Mouse (Mus musculus): Measurements from ENCODE around the gene Map3k13.
"Not testable (repeated sequence)": the region's sequence is repeated elsewhere in the genome, so short reads cannot be mapped to it uniquely, and the experiment has no call there.

Map3k13 gene

GRCm38 (mm10) chr16:21793875-21794696, at the start of gene Map3k13:
Map3k13 (plus strand) TSS chr16:21794346.
- peak; percentile 95 to 96 for DNase-seq (ENCODE audit: low spot score in 2 of 2)

DNA sequence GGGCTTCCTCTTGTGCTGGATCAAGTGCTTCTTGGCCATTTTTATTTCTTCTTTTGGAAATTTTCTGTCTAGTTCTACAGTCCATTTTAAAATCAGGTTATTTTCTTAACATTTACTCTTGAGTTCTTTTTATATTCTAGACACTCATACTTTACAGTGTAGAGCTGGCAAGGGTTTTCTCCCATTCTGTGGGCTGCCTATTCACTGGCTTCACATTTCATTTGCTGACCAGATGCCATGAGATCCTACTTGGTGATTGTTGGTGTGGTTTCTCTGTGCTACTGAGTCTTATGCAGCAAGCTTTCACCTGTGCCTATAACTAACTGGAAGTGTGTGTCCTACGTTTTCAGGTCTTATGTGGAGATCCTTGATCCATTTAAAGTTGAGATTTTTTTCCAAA, 35.7 kb upstream of the Map3k13 start:
- DNase-seq (ENCODE audit: low spot score in 2 of 2): peak in 1 of 2 experiments; percentile 22

DNA sequence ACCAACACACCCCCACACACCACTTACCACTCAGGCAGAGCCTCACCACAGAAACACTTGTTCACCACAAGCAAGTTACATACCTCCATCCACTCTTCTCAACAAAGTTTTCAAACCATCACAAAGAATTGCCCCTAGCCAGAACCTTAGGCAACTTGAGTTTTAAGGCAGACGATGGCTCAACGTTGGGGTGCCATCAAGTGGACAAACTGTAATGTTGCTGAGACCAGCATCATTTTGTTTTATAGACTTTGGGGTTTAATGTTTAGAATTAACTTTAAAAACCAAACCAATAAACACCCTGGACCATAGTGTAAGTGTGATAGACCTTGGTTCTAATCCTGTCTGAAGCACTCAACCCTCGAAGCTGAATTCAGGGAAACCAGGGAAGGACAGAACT, 25.9 kb upstream of the Map3k13 start:
- no peak for DNase-seq (ENCODE audit: low spot score in 2 of 2)

DNA sequence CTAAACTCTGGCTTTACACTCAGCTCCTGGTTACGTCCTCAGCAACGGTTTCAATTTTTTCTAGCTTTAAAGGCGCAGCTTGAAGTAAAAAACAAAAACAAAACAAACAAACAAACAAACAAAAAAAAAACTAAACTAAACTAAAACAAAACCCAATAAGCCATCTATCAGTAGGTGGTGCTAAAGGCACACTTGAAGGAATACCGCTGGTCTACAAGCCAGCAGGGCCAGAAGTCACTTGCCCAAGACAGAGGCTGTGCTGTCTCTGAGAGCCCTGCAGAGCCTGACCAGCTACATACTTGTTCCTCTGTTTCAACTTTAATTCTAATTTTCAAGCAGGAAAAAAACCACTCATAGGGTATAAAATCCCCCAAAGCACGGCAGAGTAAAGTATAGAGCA, 24.5 kb upstream of the Map3k13 start:
- no peak for DNase-seq (ENCODE audit: low spot score in 2 of 2)

- DNase-seq (ENCODE audit: low spot score in 2 of 2): no peak
Measured at GRCm38 (mm10) chr16:21774725-21775124, 19.4 kb upstream of the Map3k13 start.

DNA sequence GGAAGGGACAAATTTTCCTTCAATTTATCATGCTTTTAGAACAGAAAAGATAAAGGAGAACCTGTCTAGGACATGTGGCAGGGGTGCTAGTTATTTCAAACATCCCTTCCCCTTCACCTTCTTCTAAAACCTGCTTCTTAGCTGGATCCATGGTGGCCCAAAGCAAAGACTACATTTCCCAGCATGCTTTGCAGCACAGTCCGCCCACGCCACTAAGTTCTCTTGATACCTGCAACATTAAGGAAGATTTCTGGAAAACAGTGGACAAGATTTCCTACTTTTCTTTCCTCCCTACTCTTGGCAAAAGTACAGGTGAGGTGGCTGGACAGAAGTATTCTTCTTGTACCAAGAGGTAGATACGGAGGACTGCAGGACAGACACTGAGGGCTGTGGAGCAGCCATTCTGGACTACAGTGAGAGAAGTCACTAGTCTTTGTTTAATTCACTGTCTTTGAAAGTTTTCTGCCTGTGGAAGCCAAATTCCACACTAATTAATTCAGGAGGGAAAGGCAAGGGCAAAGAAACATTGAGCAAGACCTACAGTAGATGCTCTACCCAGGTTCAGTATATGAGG, 15.8 kb upstream of the Map3k13 start:
- peak in 1 of 2 experiments; percentile 19 for DNase-seq (ENCODE audit: low spot score in 2 of 2)

DNA sequence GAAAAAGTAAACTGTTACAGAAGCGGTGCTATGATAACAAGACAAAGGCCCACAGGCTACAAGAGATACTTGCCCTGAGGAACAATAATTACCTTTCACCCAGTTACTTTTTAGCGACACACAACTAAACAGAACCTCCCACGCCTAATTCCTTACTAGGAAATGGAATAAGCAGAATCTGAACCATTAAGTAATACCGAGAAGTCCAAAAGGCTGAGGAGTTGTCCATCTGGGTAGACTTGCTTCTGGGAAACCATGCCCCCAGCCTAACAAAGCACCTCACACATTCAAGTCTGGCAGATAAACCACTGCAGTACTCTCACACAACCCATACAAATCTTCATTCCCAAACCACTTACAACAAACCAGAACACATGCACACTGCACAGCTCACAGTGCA, 15.0 kb upstream of the Map3k13 start:
- no peak for DNase-seq (ENCODE audit: low spot score in 2 of 2)

GRCm38 (mm10) chr16:21781277-21781676, 12.9 kb upstream of the Map3k13 start:
- DNase-seq (ENCODE audit: low spot score in 2 of 2): no peak

DNA sequence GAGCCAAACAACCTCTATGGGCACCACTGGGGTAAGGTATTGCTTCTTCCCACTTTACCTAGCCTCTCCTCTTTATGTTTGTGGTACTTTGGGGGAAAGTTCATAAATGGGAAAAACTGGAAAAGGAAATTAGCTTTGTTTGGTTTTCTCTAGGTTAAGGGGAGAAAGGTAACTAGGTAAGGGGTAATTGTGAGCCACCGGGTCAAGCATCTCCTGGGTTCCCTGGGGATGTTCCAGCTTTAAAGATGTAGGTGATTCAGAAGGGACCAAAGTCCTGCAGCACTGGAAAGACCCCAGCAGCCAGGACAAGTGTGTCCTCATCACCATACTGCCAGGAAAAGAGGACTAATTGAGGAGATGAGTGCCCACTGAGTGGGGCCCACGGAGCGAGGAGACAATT, 12.3 kb upstream of the Map3k13 start:
- no peak for DNase-seq (ENCODE audit: low spot score in 2 of 2)

DNA sequence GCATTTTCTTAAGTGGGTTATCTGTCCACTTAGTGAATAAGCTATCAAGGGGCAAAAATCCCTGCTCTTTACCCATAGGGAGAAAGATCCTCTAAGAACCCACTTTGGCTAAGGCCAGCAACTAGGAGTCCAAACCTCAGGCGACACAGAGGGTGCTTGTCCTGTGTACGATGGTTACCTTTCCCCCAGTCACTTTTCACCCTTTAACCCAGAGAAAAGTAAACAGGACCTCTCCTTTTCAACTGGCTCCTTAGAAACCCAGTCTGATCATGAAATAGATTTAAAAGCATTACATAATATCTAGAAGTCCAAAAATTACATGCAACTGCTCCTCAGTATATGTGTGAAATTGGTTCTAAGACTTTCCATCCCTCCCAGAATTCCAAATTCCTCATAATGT, 11.3 kb upstream of the Map3k13 start:
- no peak for DNase-seq (ENCODE audit: low spot score in 2 of 2)

DNA sequence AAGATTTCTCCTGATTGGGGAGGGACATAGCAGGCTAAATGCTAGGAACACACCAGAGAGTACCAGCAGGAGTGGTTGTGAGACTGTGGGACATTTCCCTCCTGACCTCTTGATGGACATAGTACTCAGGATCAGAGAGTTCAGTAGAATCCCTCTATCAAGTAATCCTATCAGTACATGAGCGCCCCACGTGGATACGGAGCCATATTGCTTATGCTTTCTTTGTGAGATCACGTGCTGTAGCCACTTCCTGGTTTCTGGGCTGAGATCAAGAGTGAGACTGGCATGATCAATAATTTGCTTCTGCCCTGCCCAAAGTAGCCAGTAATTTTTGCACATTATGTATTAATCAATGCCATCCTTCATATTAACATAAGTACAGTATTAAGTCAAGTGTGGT, 9.1 kb upstream of the Map3k13 start:
- no peak for DNase-seq (ENCODE audit: low spot score in 2 of 2)

DNA sequence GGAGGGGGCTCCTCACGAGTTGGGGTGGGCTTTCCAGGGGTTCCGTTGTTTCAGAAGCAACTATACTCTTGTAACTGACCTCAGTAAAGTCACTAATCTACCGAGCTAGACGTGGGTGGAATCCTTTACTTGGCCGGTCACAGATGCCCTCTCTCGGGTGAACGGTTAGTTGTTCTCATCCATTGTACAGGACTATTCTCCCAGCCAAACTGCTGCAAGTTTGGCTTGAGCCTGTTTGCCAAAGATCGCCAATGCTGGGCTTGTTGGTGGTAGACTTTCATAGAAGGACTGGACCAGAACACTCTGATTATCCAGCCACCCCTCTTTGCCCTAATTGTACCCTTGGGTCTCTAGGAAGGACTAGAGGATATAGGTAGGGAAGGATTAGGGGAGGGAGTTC, 7.8 kb upstream of the Map3k13 start:
- no peak for DNase-seq (ENCODE audit: low spot score in 2 of 2)

DNA sequence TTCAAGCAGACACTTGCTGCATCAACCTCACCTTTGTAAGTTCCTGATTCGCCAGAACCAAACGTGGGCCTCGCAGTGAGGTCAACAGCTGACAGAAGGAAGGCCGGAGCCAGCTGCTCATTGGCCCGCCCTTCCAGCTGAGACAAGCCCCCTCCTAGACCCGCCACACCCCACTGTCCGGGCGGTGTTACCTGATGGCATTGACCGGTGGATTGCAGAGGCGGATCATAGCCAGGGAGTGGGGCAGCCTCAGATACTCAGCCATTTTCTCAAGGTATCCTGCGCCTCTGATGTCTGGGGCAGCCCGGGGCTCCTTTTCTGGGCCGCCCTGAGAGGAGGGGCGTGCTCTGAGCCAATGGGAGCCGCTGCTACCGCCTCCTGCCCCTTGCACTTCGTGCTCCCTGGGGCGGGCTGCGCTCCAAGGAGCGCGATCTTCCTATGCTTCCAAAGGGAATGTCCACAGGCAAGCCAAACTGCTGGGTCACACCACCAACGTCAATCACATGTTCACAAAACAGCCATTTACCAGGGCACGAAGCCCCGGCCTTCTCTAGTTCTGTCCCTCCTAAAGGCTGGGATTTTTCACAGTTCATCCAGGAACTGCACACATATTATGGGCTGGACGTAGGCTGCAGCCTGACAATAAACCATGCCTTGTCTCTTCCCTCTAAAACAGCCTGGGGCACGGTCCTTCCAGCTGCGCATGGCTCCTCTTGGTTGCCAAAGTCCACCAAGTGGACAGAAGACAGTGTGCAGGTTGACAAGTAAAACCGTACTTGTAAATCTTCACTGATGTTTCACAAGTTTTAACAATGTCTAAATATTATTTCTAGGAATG, 6.4 kb upstream of the Map3k13 start, which contains the start of gene Ehhadh:
TSS of gene Ehhadh (minus strand) at position 292 of the 838 bp plus-strand sequence.
- peak in 1 of 2 experiments; percentile 29 for DNase-seq (ENCODE audit: low spot score in 2 of 2)

DNA sequence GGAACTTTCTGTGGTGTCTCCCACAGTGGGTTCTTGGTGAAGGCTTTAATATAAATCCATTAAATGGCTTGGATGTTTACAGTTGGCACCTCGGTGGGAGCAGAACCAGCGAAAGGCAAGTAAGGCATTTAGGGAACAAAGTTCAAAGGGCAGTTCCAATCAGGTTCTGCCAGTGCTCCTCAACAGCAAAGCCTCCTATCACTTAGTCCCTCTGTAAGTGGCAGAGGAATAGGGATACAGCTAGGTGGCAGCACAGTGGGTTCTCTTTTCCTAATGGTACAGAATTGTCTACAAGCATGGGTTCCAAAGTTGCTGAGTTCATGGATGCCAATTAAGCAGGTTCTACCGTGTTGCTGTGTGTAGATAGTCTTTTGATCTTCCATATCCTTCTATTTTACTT, 5.6 kb upstream of the Map3k13 start:
- no peak for DNase-seq (ENCODE audit: low spot score in 2 of 2)

GRCm38 (mm10) chr16:21789180-21789579, 5.0 kb upstream of the Map3k13 start:
- no peak for DNase-seq (ENCODE audit: low spot score in 2 of 2)

DNA sequence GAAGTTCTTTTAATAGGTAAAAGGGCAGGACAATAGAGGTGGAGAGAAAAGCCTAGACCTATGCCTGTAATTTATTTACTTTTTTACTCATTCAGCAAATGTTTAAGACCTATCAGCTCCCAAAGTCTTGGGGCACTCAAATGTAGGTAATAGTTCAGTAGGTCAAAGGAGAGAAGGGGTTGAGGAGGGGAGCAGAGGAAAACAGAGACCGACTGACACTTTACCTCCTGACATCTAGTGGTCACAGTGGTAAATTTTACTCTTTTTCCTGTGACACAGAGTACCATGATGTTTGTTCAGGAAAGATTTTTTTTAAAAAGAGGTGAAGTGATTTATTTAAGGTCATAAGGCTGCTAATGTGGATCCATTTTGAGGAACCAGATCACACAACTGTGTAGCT, 3.7 kb upstream of the Map3k13 start:
- DNase-seq (ENCODE audit: low spot score in 2 of 2): no peak

DNA sequence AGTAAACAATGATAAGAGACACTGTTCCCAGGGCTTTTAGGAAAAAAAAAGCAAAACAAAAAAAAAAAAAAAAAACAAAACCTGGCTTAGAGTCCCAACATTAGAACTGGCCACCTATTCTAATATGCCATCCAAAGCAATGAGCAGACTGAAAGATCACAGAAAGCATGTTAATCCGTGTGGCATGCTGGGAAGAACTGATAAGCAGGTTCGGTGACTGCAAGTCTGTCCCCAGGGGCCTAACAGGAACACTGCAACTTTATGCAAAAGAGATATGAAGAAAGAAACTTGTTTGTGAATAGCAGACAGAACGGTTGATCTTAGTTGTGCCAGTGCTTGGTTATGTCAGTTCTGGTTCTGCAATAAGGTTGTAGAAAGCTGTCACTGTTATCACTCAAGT, 2.4 kb upstream of the Map3k13 start:
- no peak for DNase-seq (ENCODE audit: low spot score in 2 of 2)

DNA sequence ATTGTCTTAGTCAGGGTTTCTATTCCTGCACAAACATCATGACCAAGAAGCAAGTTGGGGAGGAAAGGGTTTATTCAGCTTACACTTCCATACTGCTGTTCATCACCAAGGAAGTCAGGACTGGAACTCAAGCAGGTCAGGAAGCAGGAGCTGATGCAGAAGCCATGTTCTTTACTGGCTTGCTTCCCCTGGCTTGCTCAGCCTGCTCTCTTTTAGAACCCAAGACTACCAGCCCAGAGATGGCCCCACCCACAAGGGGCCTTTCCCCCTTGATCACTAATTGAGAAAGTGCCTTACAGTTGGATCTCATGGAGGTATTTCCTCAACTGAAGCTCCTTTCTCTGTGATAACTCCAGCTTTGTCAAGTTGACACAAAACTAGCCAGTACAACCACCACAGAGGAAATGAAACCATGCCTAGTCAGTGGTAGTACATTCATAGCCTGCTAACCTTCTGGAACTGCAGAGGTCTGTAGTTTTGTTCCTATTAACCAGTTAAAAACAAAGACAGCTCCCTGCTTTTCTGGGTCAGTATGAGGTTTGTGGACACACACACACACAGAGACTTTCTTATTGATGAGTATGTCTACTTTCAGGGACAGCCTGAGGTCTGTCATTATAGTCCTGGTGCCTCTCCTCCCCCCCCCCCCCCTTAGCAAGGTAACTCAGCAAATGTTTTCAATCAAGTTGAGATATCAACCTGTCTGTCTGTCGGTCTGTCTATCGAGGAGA, 901 bp upstream of the Map3k13 start:
- DNase-seq (ENCODE audit: low spot score in 2 of 2): not testable (repeated sequence)

DNA sequence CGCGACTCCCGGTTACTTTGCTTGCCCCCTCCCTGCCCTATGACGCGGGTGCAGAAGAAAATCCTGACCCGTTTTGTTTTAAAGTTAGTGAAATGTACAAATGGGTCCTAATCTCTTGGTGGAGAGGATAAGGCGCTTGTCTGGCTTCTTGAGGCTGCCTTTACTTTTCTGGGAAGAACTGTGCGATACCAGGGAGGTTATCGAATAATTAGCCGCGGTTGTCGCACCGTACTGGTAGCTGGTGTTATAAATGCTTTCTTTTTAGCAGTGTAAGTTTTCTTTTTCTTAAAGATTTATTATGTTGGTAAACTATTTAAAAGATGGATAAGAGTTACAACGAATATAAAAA, 525 bp downstream of the Map3k13 start:
- no peak for DNase-seq (ENCODE audit: low spot score in 2 of 2)

DNA sequence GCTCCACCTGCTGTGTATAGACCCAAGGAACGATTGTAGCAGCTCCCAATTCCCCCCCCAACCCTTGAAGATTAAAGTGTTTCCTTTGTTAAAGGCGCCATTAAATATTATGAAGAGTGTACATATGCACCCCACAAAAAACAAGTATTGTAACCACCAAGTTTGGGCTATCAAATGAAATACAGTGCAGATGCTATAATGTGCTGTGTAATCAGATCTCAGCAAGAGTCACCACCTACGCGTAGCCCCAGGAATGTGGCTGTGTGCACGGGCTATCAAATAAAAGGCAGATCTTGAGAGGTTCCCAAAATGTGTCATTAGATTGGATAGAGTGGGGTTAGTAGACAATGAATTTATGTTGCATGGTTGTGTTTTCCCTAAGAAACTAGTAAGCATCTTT, 925 bp downstream of the Map3k13 start:
- DNase-seq (ENCODE audit: low spot score in 2 of 2): no peak

GRCm38 (mm10) chr16:21804258-21804657, 10.1 kb downstream of the Map3k13 start:
- DNase-seq (ENCODE audit: low spot score in 2 of 2): no peak

GRCm38 (mm10) chr16:21806892-21807291, 12.7 kb downstream of the Map3k13 start:
- DNase-seq (ENCODE audit: low spot score in 2 of 2): no peak
